Comparison of ENCODE assay signal across 12 mouse cellular contexts in the genomic region with DNA sequence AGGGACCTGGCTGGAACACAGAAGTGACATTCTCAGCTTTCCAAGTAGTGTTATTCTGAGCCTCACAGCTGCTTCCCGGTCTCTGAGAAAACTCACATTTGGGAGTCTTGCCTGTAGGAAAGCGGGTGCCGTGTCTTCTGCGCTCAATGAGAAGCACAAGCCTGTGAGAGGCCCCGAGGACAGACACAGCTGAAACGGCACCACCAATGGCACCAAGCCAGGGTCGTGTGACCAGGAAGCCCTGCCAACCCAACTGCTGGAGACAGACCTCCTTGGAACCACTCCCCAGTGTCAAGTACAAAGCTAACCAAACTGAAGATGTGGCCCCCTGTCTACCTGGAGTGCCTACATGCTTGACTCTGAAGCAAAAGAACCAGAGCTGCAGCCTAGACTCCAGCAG.
DNase-seq lines count a peak whose midpoint lies in the region; ATAC-seq lines count a peak whose summit lies in the region.
"Had no signal": no experiment of that assay in that cellular context is flagged by ENCODE, and none has a peak within 500 bp of the region (broad histone marks: within the 10 kb centered on the region; RNA-seq: fewer than 3 reads in every experiment).

No protein-coding gene starts in this region.

- DNase-seq in embryonic facial prominence, embryonic 14.5 days (ENCODE audit: low spot score), result peak; percentile 7
- no peak for DNase-seq in embryonic facial prominence, embryonic 10.5 days (ENCODE audit: low spot score)
- peak; percentile 1 for DNase-seq in lung, postnatal 36 days
- DNase-seq in lung, adult 18-20 months, result no peak
- peak; percentile 47 for DNase-seq in gastrocnemius, postnatal 14 days
- DNase-seq in right cerebral cortex, postnatal 4 days, result peak; percentile 32
- no peak for DNase-seq in thymus, postnatal 10 days (ENCODE audit: low spot score in 2 of 2)
- DNase-seq in yolk sac, embryonic 10.5 days (ENCODE audit: low spot score), result no peak

- H3K4me3 ChIP-seq in embryonic facial prominence, embryonic 14.5 days (ENCODE audit: low read depth, low read length), result no peak overlapping the region
- H3K4me3 ChIP-seq in embryonic facial prominence, embryonic 10.5 days, result no peak overlapping the region
- H3K4me3 ChIP-seq: heart, embryonic 15.5 days; kidney, embryonic 15.5 days; limb, embryonic 13.5 days had no signal

- no peaks in the 10 kb centered on the region for H3K36me3 ChIP-seq in embryonic facial prominence, embryonic 14.5 days (ENCODE audit: control insufficient read depth, insufficient read depth, low read length)
- H3K36me3 ChIP-seq in embryonic facial prominence, embryonic 10.5 days (replicated peaks), result no peaks in the 10 kb centered on the region
- H3K36me3 ChIP-seq: heart, embryonic 15.5 days; kidney, embryonic 15.5 days; limb, embryonic 13.5 days had no signal

- no peak overlapping the region for H3K4me2 ChIP-seq in embryonic facial prominence, embryonic 14.5 days (ENCODE audit: low read depth, low read length)
- H3K4me2 ChIP-seq: heart, embryonic 15.5 days; kidney, embryonic 15.5 days; limb, embryonic 13.5 days had no signal

- no peak overlapping the region for H3K27ac ChIP-seq in embryonic facial prominence, embryonic 14.5 days (replicated peaks; ENCODE audit: low read depth, low read length)
- H3K27ac ChIP-seq in embryonic facial prominence, embryonic 10.5 days (replicated peaks), result no peak overlapping the region
- H3K27ac ChIP-seq: heart, embryonic 15.5 days; kidney, embryonic 15.5 days; limb, embryonic 13.5 days; macrophage had no signal

- no peaks in the 10 kb centered on the region for H3K27me3 ChIP-seq in embryonic facial prominence, embryonic 14.5 days (replicated peaks; ENCODE audit: control insufficient read depth, insufficient read depth, low read length)
- H3K27me3 ChIP-seq in embryonic facial prominence, embryonic 10.5 days (replicated peaks; ENCODE audit: low read depth, poor library complexity, severe bottlenecking), result no peaks in the 10 kb centered on the region
- H3K27me3 ChIP-seq: kidney, embryonic 15.5 days; limb, embryonic 13.5 days had no signal

- H3K9ac ChIP-seq in embryonic facial prominence, embryonic 14.5 days (ENCODE audit: low read depth, low read length), result no peak overlapping the region
- H3K9ac ChIP-seq: heart, embryonic 15.5 days; kidney, embryonic 15.5 days; limb, embryonic 13.5 days had no signal

- H3K9me3 ChIP-seq in embryonic facial prominence, embryonic 14.5 days (ENCODE audit: control insufficient read depth, low read length), result no peaks in the 10 kb centered on the region
- H3K9me3 ChIP-seq in embryonic facial prominence, embryonic 10.5 days, result no peaks in the 10 kb centered on the region
- H3K9me3 ChIP-seq: heart, embryonic 15.5 days; kidney, embryonic 15.5 days; limb, embryonic 13.5 days had no signal

- no peak for ATAC-seq in embryonic facial prominence, embryonic 14.5 days (ENCODE audit: low read depth)

- intact Hi-C loops in gastrocnemius, postnatal 14 days (cut with DNase I; ENCODE audit: low total_unique reads), result no loop called here

- 83% methylated on average over 7 of the region's 7 CpGs for WGBS in embryonic facial prominence, embryonic 14.5 days
- 88% methylated on average over 7 of the region's 7 CpGs for WGBS in embryonic facial prominence, embryonic 10.5 days

- no peaks in the 10 kb centered on the region for H3K4me1 ChIP-seq in embryonic facial prominence, embryonic 14.5 days (ENCODE audit: control insufficient read depth, insufficient read depth, low read length)
- peaks cover 12% of the 10 kb centered on the region for H3K4me1 ChIP-seq in embryonic facial prominence, embryonic 10.5 days
- H3K4me1 ChIP-seq: heart, embryonic 15.5 days; kidney, embryonic 15.5 days; limb, embryonic 13.5 days had no signal

Comparison
In these comparisons a context has a peak if more than half of its experiments do, and no peak if none do; other contexts are left out.
1. DNase-seq: peak in embryonic facial prominence, embryonic 14.5 days (single experiment), lung, postnatal 36 days (single experiment), gastrocnemius, postnatal 14 days (single experiment) and right cerebral cortex, postnatal 4 days (single experiment); none in embryonic facial prominence, embryonic 10.5 days (single experiment), lung, adult 18-20 months (0 of 2), thymus, postnatal 10 days (0 of 2) and yolk sac, embryonic 10.5 days (single experiment).